Mouse (Mus musculus): ENCODE data around the gene Kcna7. TPM values are rescaled to one million over a fixed set of nuclear protein-coding genes. Genes with fewer than 3 reads are reported as not detected.

Gene Kcna7
- polyA plus RNA-seq, 1 experiment from 2014 or later: not detected

- WGBS: 80% methylated on average over 2 of the region's 2 CpGs
- Histone ChIP-seq H3K4me2 (replicated peaks) (no peak overlapping the region), H3K27ac (no peak overlapping the region), H3K9me3 (no peaks in the 10 kb centered on the region), H3K9ac (no peak overlapping the region), H3K36me3 (peaks cover 8% of the 10 kb centered on the region), H3K27me3 (no peaks in the 10 kb centered on the region), H3K4me3 (no peak overlapping the region), H3K4me1 (peaks cover 17% of the 10 kb centered on the region)
- no peak for ATAC-seq (ENCODE audit: insufficient number of reproducible peaks, insufficient read depth, low FRiP score, low TSS enrichment)
These were observed 8.7 kb upstream of the Kcna7 start for GRCm38 (mm10) chr7:45396787-45397186.

- H3K36me3 ChIP-seq: no peaks in the 10 kb centered on the region
- H3K4me2 ChIP-seq (replicated peaks): no peak overlapping the region
- H3K4me1 ChIP-seq: 0 out of 2 replicates have a peak, but pooled peaks cover 4% of the 10 kb centered on the region
- H3K9me3 ChIP-seq: no peaks in the 10 kb centered on the region
- no peak overlapping the region for H3K9ac ChIP-seq
- 0 out of 2 replicates have a peak overlapping the region, but pooled peaks have one; percentile 41 for H3K27ac ChIP-seq
- H3K4me3 ChIP-seq: no peak overlapping the region
- WGBS: 71% methylated on average over 10 of the region's 10 CpGs
- no peak for ATAC-seq (ENCODE audit: insufficient number of reproducible peaks, insufficient read depth, low FRiP score, low TSS enrichment)
- H3K27me3 ChIP-seq: peaks cover 18% of the 10 kb centered on the region
These were observed 3.9 kb upstream of the Kcna7 start for GRCm38 (mm10) chr7:45401521-45402085.

- Histone ChIP-seq H3K27ac (no peak overlapping the region), H3K36me3 (no peaks in the 10 kb centered on the region), H3K4me3 (no peak overlapping the region), H3K9ac (no peak overlapping the region), H3K4me2 (replicated peaks) (no peak overlapping the region), H3K27me3 (peaks cover 39% of the 10 kb centered on the region), H3K4me1 (0 out of 2 replicates have a peak, but pooled peaks cover 4% of the 10 kb centered on the region), H3K9me3 (no peaks in the 10 kb centered on the region)
- WGBS: 44% methylated on average over 6 of the region's 6 CpGs
- no peak for ATAC-seq (ENCODE audit: insufficient number of reproducible peaks, insufficient read depth, low FRiP score, low TSS enrichment)
These were observed 1.8 kb upstream of the Kcna7 start for GRCm38 (mm10) chr7:45403532-45404261.

GRCm38 (mm10) chr7:45406157-45407156 is 1.0 kb downstream of the Kcna7 start:
- peak overlapping the region; percentile 63 for H3K4me2 ChIP-seq (replicated peaks)
- no peaks in the 10 kb centered on the region for H3K36me3 ChIP-seq
- WGBS: 2% methylated on average over 113 of the region's 114 CpGs
- peaks cover 66% of the 10 kb centered on the region for H3K27me3 ChIP-seq
- H3K4me3 ChIP-seq: peak overlapping the region; percentile 40
- peak overlapping the region; percentile 33 for H3K9ac ChIP-seq
- no peak overlapping the region for H3K27ac ChIP-seq
- 0 out of 2 replicates have a peak, but pooled peaks cover 4% of the 10 kb centered on the region for H3K4me1 ChIP-seq
- H3K9me3 ChIP-seq: no peaks in the 10 kb centered on the region
- ATAC-seq (ENCODE audit: insufficient number of reproducible peaks, insufficient read depth, low FRiP score, low TSS enrichment): no peak

GRCm38 (mm10) chr7:45407836-45408235 is 2.4 kb downstream of the Kcna7 start:
- 0 out of 2 replicates have a peak, but pooled peaks cover 4% of the 10 kb centered on the region for H3K4me1 ChIP-seq
- H3K9me3 ChIP-seq: no peaks in the 10 kb centered on the region
- no peak overlapping the region for H3K27ac ChIP-seq
- H3K4me3 ChIP-seq: no peak overlapping the region
- 82% methylated on average over 10 of the region's 10 CpGs for WGBS
- no peak overlapping the region for H3K4me2 ChIP-seq (replicated peaks)
- H3K9ac ChIP-seq: no peak overlapping the region
- H3K36me3 ChIP-seq: no peaks in the 10 kb centered on the region
- H3K27me3 ChIP-seq: peaks cover 77% of the 10 kb centered on the region
- ATAC-seq (ENCODE audit: insufficient number of reproducible peaks, insufficient read depth, low FRiP score, low TSS enrichment): no peak

GRCm38 (mm10) chr7:45408351-45408750 is 2.9 kb downstream of the Kcna7 start:
- Histone ChIP-seq H3K4me2 (replicated peaks) (no peak overlapping the region), H3K4me1 (peaks cover 9% of the 10 kb centered on the region; the same call in 1 of the 2 replicates), H3K4me3 (no peak overlapping the region), H3K9ac (no peak overlapping the region), H3K9me3 (no peaks in the 10 kb centered on the region), H3K27ac (no peak overlapping the region), H3K27me3 (peaks cover 82% of the 10 kb centered on the region), H3K36me3 (no peaks in the 10 kb centered on the region)
- WGBS: 71% methylated on average over 7 of the region's 7 CpGs
- no peak for ATAC-seq (ENCODE audit: insufficient number of reproducible peaks, insufficient read depth, low FRiP score, low TSS enrichment)

GRCm38 (mm10) chr7:45408949-45409348 is 3.5 kb downstream of the Kcna7 start:
- Histone ChIP-seq H3K4me2 (replicated peaks) (no peak overlapping the region), H3K9ac (no peak overlapping the region), H3K27me3 (peaks cover 88% of the 10 kb centered on the region), H3K9me3 (no peaks in the 10 kb centered on the region), H3K27ac (no peak overlapping the region), H3K36me3 (no peaks in the 10 kb centered on the region), H3K4me1 (peaks cover 15% of the 10 kb centered on the region), H3K4me3 (no peak overlapping the region)
- WGBS: 87% methylated on average over 17 of the region's 17 CpGs
- no peak for ATAC-seq (ENCODE audit: insufficient number of reproducible peaks, insufficient read depth, low FRiP score, low TSS enrichment)

GRCm38 (mm10) chr7:45409497-45410163 is 4.2 kb downstream of the Kcna7 start:
- peaks cover 95% of the 10 kb centered on the region for H3K27me3 ChIP-seq
- 87% methylated on average over 8 of the region's 8 CpGs for WGBS
- H3K4me1 ChIP-seq: peaks cover 19% of the 10 kb centered on the region
- H3K36me3 ChIP-seq: no peaks in the 10 kb centered on the region
- H3K4me3 ChIP-seq: no peak overlapping the region
- no peak for ATAC-seq (ENCODE audit: insufficient number of reproducible peaks, insufficient read depth, low FRiP score, low TSS enrichment)
- H3K9ac ChIP-seq: no peak overlapping the region
- no peaks in the 10 kb centered on the region for H3K9me3 ChIP-seq
- H3K27ac ChIP-seq: no peak overlapping the region
- no peak overlapping the region for H3K4me2 ChIP-seq (replicated peaks)

- Histone ChIP-seq H3K4me3 (no peak overlapping the region), H3K36me3 (no peaks in the 10 kb centered on the region), H3K4me2 (replicated peaks) (no peak overlapping the region), H3K9me3 (no peaks in the 10 kb centered on the region), H3K27ac (no peak overlapping the region), H3K27me3 (peaks cover 97% of the 10 kb centered on the region), H3K4me1 (peaks cover 23% of the 10 kb centered on the region), H3K9ac (no peak overlapping the region)
- 81% methylated on average over 2 of the region's 2 CpGs for WGBS
- no peak for ATAC-seq (ENCODE audit: insufficient number of reproducible peaks, insufficient read depth, low FRiP score, low TSS enrichment)
These were observed 7.0 kb downstream of the Kcna7 start for GRCm38 (mm10) chr7:45412421-45412820.

GRCm38 (mm10) chr7:45413113-45413863 is 7.8 kb downstream of the Kcna7 start, which contains the start of gene Ntf5:
Ntf5 (plus strand) TSS chr7:45413695.
- Histone ChIP-seq H3K9ac (peak within 1 kb of the TSS; percentile 72), H3K9me3 (no peaks in the 10 kb centered on the region), H3K27me3 (peaks cover 97% of the 10 kb centered on the region), H3K4me3 (peak within 1 kb of the TSS; percentile 57), H3K4me2 (replicated peaks) (peak within 1 kb of the TSS; percentile 91), H3K4me1 (peaks cover 32% of the 10 kb centered on the region), H3K27ac (peak within 1 kb of the TSS; percentile 77), H3K36me3 (no peaks in the 10 kb centered on the region)
- 4% methylated on average over 32 of the region's 45 CpGs for WGBS
- peak; percentile 23; the same call in 1 of the 2 replicates for ATAC-seq (ENCODE audit: insufficient number of reproducible peaks, insufficient read depth, low FRiP score, low TSS enrichment)

All from embryonic facial prominence, embryonic 12.5 days (tissue).